Mouse (Mus musculus): Measurements from ENCODE around the gene Sec31a.

The Sec31a gene

GRCm38 (mm10) chr5:100408485-100408884, 7.5 kb downstream of the Sec31a start:
- DNase-seq (ENCODE audit: low read depth, low spot score) = no peak

- no peak for DNase-seq (ENCODE audit: low read depth, low spot score)
Observed at GRCm38 (mm10) chr5:100396753-100397152, 19.3 kb downstream of the Sec31a start.

- DNase-seq (ENCODE audit: low read depth, low spot score) = no peak
Observed at GRCm38 (mm10) chr5:100393681-100394080, 22.4 kb downstream of the Sec31a start.

GRCm38 (mm10) chr5:100392436-100392955, 23.5 kb downstream of the Sec31a start:
- no peak for DNase-seq (ENCODE audit: low read depth, low spot score)

GRCm38 (mm10) chr5:100383782-100384510, 32.1 kb downstream of the Sec31a start:
- DNase-seq (ENCODE audit: low read depth, low spot score) = no peak

GRCm38 (mm10) chr5:100381094-100381493, 34.9 kb downstream of the Sec31a start:
- no peak for DNase-seq (ENCODE audit: low read depth, low spot score)

GRCm38 (mm10) chr5:100380277-100380676, 35.8 kb downstream of the Sec31a start:
- DNase-seq (ENCODE audit: low read depth, low spot score) = no peak

- no peak for DNase-seq (ENCODE audit: low read depth, low spot score)
Observed at GRCm38 (mm10) chr5:100378981-100379380, 37.1 kb downstream of the Sec31a start.

GRCm38 (mm10) chr5:100378211-100378610, 37.8 kb downstream of the Sec31a start:
- DNase-seq (ENCODE audit: low read depth, low spot score) = no peak

GRCm38 (mm10) chr5:100377376-100377775, 38.7 kb downstream of the Sec31a start:
- no peak for DNase-seq (ENCODE audit: low read depth, low spot score)

- no peak for DNase-seq (ENCODE audit: low read depth, low spot score)
Observed at GRCm38 (mm10) chr5:100374703-100375102, 41.3 kb downstream of the Sec31a start.

GRCm38 (mm10) chr5:100373952-100374351, 42.1 kb downstream of the Sec31a start:
- DNase-seq (ENCODE audit: low read depth, low spot score) = peak; percentile 27

GRCm38 (mm10) chr5:100370919-100371318, 45.1 kb downstream of the Sec31a start:
- DNase-seq (ENCODE audit: low read depth, low spot score) = no peak

- no peak for DNase-seq (ENCODE audit: low read depth, low spot score)
Observed at GRCm38 (mm10) chr5:100369825-100370459, 46.1 kb downstream of the Sec31a start.

- no peak for DNase-seq (ENCODE audit: low read depth, low spot score)
Observed at GRCm38 (mm10) chr5:100369093-100369492, 46.9 kb downstream of the Sec31a start.

- no peak for DNase-seq (ENCODE audit: low read depth, low spot score)
Observed at GRCm38 (mm10) chr5:100368527-100368926, 47.5 kb downstream of the Sec31a start.

- no peak for DNase-seq (ENCODE audit: low read depth, low spot score)
Observed at GRCm38 (mm10) chr5:100367051-100367450, 49.0 kb downstream of the Sec31a start.

GRCm38 (mm10) chr5:100360296-100360695, 55.7 kb downstream of the Sec31a start:
- DNase-seq (ENCODE audit: low read depth, low spot score) = no peak

- no peak for DNase-seq (ENCODE audit: low read depth, low spot score)
Observed at GRCm38 (mm10) chr5:100358334-100358733, 57.7 kb downstream of the Sec31a start.

GRCm38 (mm10) chr5:100354644-100355043, 61.4 kb downstream of the Sec31a start:
- no peak for DNase-seq (ENCODE audit: low read depth, low spot score)

GRCm38 (mm10) chr5:100352986-100353848, 62.8 kb downstream of the Sec31a start:
- DNase-seq (ENCODE audit: low read depth, low spot score) = no peak

- no peak for DNase-seq (ENCODE audit: low read depth, low spot score)
Observed at GRCm38 (mm10) chr5:100350907-100351456, 65.1 kb downstream of the Sec31a start.

All from embryo, embryonic 11.5 days (tissue).